In genomic region chr10:8811261-8812039, GRCm38 (mm10) we compare ENCODE assay signal across 17 mouse cellular contexts.
DNase-seq lines count a peak whose midpoint lies in the region; ATAC-seq and TF ChIP-seq lines count a peak whose summit lies in the region.
"Had no signal": no experiment of that assay in that cellular context is flagged by ENCODE, and none has a peak within 500 bp of the region (broad histone marks: within the 10 kb centered on the region; RNA-seq: fewer than 3 reads in every experiment).

No protein-coding gene starts in this region.

- no peaks in the 10 kb centered on the region; the same call in 1 of the 2 replicates for H3K36me3 ChIP-seq in kidney, adult 2 months (ENCODE audit: control insufficient read depth, insufficient read depth, low read length)
- peaks cover 3% of the 10 kb centered on the region; the same call in 1 of the 2 replicates for H3K36me3 ChIP-seq in kidney, embryonic 14.5 days (ENCODE audit: control insufficient read depth, insufficient read depth, low read length)
- H3K36me3 ChIP-seq: midbrain, embryonic 13.5 days had no signal

- H3K4me1 ChIP-seq in kidney, adult 2 months (ENCODE audit: control insufficient read depth, insufficient read depth, low read length), result peaks cover 34% of the 10 kb centered on the region
- H3K4me1 ChIP-seq in kidney, embryonic 14.5 days (ENCODE audit: control insufficient read depth, insufficient read depth, low read length), result peaks cover 4% of the 10 kb centered on the region; the same call in 1 of the 2 replicates
- peaks cover 16% of the 10 kb centered on the region for H3K4me1 ChIP-seq in bone marrow macrophage, adult 2 months (ENCODE audit: control insufficient read depth, insufficient read depth, low read length)

- ATAC-seq in kidney, embryonic 14.5 days (ENCODE audit: low FRiP score, low TSS enrichment), result no peak
- ATAC-seq: forebrain, embryonic 14.5 days; lung, postnatal 0 days; midbrain, embryonic 13.5 days had no signal

- no peak overlapping the region for H3K4me3 ChIP-seq in kidney, adult 2 months (ENCODE audit: insufficient read depth, low read depth, low read length)
- H3K4me3 ChIP-seq in kidney, embryonic 14.5 days (ENCODE audit: low read length), result no peak overlapping the region
- H3K4me3 ChIP-seq in bone marrow macrophage, adult 2 months (ENCODE audit: insufficient read depth, low read length), result no peak overlapping the region
- H3K4me3 ChIP-seq: embryonic facial prominence, embryonic 10.5 days; limb, embryonic 13.5 days; midbrain, embryonic 13.5 days had no signal

- no peak overlapping the region for H3K4me2 ChIP-seq in kidney, embryonic 14.5 days (replicated peaks; ENCODE audit: low read depth, low read length)
- H3K4me2 ChIP-seq: limb, embryonic 13.5 days; midbrain, embryonic 13.5 days had no signal

- peak; percentile 91 for DNase-seq in kidney, adult 2 months
- DNase-seq in kidney, postnatal 10 days, result peak; percentile 53
- no peak for DNase-seq in gastrocnemius, postnatal 14 days
- no peak for DNase-seq in cerebellum, adult 11-12 months
- DNase-seq in spleen, postnatal 36 days (ENCODE audit: low spot score in 2 of 2), result no peak
- DNase-seq: cerebellum, adult 9-10 months; gastrocnemius, postnatal 25 days; layer of hippocampus, adult 9-11 months; thymus, postnatal 36 days had no signal

- intact Hi-C loops in gastrocnemius, postnatal 14 days (cut with DNase I; ENCODE audit: low total_unique reads), result no loop called here

- no peak for TF ChIP-seq POLR2A in kidney, adult 2 months (IDR thresholded peaks at IDR 0.05; ENCODE audit: low read depth, low read length)
- TF ChIP-seq POLR2A in bone marrow macrophage, adult 2 months (IDR thresholded peaks at IDR 0.05; ENCODE audit: borderline replicate concordance, low read depth, low read length), result no peak

- 36% methylated on average over 4 of the region's 4 CpGs for WGBS in kidney, adult 2 months
- 89% methylated on average over 4 of the region's 4 CpGs for WGBS in kidney, embryonic 14.5 days

- H3K9ac ChIP-seq in kidney, embryonic 14.5 days (ENCODE audit: low read depth, low read length), result no peak overlapping the region
- H3K9ac ChIP-seq: limb, embryonic 13.5 days; liver, embryonic 14.5 days; midbrain, embryonic 13.5 days had no signal

- no peak for TF ChIP-seq CTCF in kidney, adult 2 months (conservative IDR thresholded peaks at IDR 0.05; ENCODE audit: insufficient read depth, insufficient read length, low read depth, low read length)
- no peak for TF ChIP-seq CTCF in bone marrow macrophage, adult 2 months (IDR thresholded peaks at IDR 0.05; ENCODE audit: low read depth, low read length)

- H3K9me3 ChIP-seq in kidney, embryonic 14.5 days (ENCODE audit: control insufficient read depth, low read length), result no peaks in the 10 kb centered on the region
- H3K9me3 ChIP-seq: embryonic facial prominence, embryonic 10.5 days; limb, embryonic 13.5 days; midbrain, embryonic 13.5 days had no signal

- H3K27me3 ChIP-seq in kidney, adult 2 months (replicated peaks; ENCODE audit: control insufficient read depth, insufficient read depth, low read length), result no peaks in the 10 kb centered on the region
- no peaks in the 10 kb centered on the region for H3K27me3 ChIP-seq in kidney, embryonic 14.5 days (ENCODE audit: control insufficient read depth, insufficient read depth, low read length)
- H3K27me3 ChIP-seq: limb, embryonic 13.5 days; midbrain, embryonic 13.5 days had no signal

- peak overlapping the region; percentile 89 for H3K27ac ChIP-seq in kidney, adult 2 months (ENCODE audit: insufficient read depth, low read depth, low read length)
- H3K27ac ChIP-seq in kidney, embryonic 14.5 days (ENCODE audit: low read depth, low read length), result no peak overlapping the region
- peak overlapping the region; percentile 54; the same call in 1 of the 2 replicates for H3K27ac ChIP-seq in bone marrow macrophage, adult 2 months (ENCODE audit: insufficient read depth, low read depth, low read length)
- H3K27ac ChIP-seq: embryonic facial prominence, embryonic 10.5 days; limb, embryonic 13.5 days; liver, embryonic 14.5 days; midbrain, embryonic 13.5 days had no signal

Comparison
In these comparisons a context has a peak if more than half of its experiments do, and no peak if none do; other contexts are left out.
1. DNase-seq: peak in kidney, adult 2 months (single experiment) and kidney, postnatal 10 days (single experiment); none in gastrocnemius, postnatal 14 days (single experiment), cerebellum, adult 11-12 months (single experiment) and spleen, postnatal 36 days (0 of 2).